Mouse (Mus musculus) stomach, embryonic 14.5 days (tissue): ENCODE measurements at regions not wholly inside any gene's neighbourhood (a gene's known extent, or its start where the extent isn't known, plus 50 kb on each side); places are given as distances from the start of the nearest gene placed in this dataset.

Source experiments
- ATAC-seq: fragments of 200-750 bp; cut with Nextera tagmentation; 2 replicates; pipeline ENCODE4 v1.8.0; 2017; ENCODE audit warnings: low read depth, moderate TSS enrichment; ENCODE audit not compliant: insufficient number of reproducible peaks, insufficient read depth, low FRiP score
- H3K27ac ChIP-seq: fragments of 300-500 bp; sonication (generic); 2 replicates; pipeline ENCODE4 v1.5.1; 2014; ENCODE audit warnings: mild to moderate bottlenecking, low read length, moderate library complexity, mixed read lengths
- H3K27me3 ChIP-seq: fragments of 300-500 bp; sonication (generic); 2 replicates; pipeline ENCODE4 v1.6.1; 2014; ENCODE audit warnings: low read length, control low read depth, mixed read lengths; ENCODE audit not compliant: control insufficient read depth, insufficient read depth
- H3K36me3 ChIP-seq: fragments of 300-500 bp; sonication (generic); 2 replicates; pipeline ENCODE4 v1.6.1; 2014; ENCODE audit warnings: mild to moderate bottlenecking, control low read depth, low read length, moderate library complexity, mixed read lengths; ENCODE audit not compliant: control insufficient read depth, insufficient read depth
- H3K4me1 ChIP-seq: fragments of 300-500 bp; sonication (generic); 2 replicates; pipeline ENCODE4 v1.6.1; 2014; ENCODE audit warnings: low read length, control low read depth, mixed read lengths; ENCODE audit not compliant: control insufficient read depth, insufficient read depth
- H3K4me2 ChIP-seq: fragments of 300-500 bp; sonication (generic); replicated peaks from 2 replicates; pipeline ENCODE4 v1.6.1; 2014; ENCODE audit warnings: low read depth, low read length, control low read depth
- H3K4me3 ChIP-seq: fragments of 300-500 bp; sonication (generic); 2 replicates; pipeline ENCODE4 v1.5.1; 2014; ENCODE audit warnings: low read depth, low read length, control low read depth
- H3K9ac ChIP-seq: fragments of 300-500 bp; sonication (generic); replicated peaks from 2 replicates; pipeline ENCODE4 v1.6.1; 2014; ENCODE audit warnings: low read depth, mild to moderate bottlenecking, control low read depth, low read length, moderate library complexity, mixed read lengths
- H3K9me3 ChIP-seq: fragments of 300-500 bp; sonication (generic); 2 replicates; pipeline ENCODE4 v1.6.1; 2016; ENCODE audit warnings: low read depth, low read length, control low read depth; ENCODE audit not compliant: control insufficient read depth
- WGBS: fragments of 180-500 bp; shearing (Covaris S2); extraction: QIAGEN DNeasy Blood & Tissue Kit; methylation state at CpG from one replicate; pipeline ENCODE4 v1.1.7; 2014; 5-methylcytosine and 5-hydroxymethylcytosine counted together

DNA sequence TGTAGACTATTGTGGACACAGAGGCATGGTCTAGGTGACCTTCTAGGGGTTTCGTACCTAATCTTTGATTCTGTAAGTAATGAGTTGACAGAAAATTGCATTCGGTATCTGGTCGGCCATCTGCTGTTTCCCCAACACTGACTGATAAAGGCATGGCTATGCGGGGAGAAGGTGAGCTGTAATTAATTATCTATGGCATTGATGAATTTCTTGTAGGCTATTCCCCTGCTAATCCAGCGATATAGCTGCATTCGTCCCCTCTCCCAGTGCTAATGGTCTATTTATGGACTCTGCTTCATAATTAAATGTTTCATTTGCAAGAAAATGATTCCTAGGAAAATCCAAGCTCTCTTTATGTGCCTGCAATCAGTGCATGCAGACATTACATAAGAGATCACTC, 136.5 kb downstream of the C1d start:
- no peak overlapping the region for H3K9ac ChIP-seq
- H3K4me3 ChIP-seq: no peak overlapping the region
- ATAC-seq: no peak
- no peak overlapping the region for H3K27ac ChIP-seq
- no peak overlapping the region for H3K4me2 ChIP-seq
- WGBS: 37% methylated on average over 6 of the region's 6 CpGs
- no peaks in the 10 kb centered on the region for H3K9me3 ChIP-seq
- no peaks in the 10 kb centered on the region for H3K4me1 ChIP-seq
- no peaks in the 10 kb centered on the region for H3K36me3 ChIP-seq
- no peaks in the 10 kb centered on the region for H3K27me3 ChIP-seq

DNA sequence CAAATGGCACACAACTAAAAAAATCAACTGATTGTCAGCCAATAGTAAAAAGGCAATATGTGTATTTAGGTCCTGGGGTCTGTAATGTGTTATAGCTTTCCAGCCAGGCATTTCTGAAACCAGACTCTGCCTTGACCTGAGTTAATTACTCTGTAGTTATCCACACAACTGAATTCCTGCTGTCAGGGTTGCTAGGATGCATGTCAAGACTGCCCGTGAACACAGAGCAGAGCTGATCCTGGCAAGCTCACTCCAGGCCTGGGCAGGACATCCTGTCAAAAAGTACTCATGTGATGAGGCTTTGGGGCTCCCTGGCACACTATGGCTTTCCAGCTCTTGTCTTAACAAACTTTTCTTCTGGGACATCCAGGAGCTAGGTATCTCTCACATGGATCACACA, 157.2 kb downstream of the C1d start:
- Histone ChIP-seq H3K4me3 (no peak overlapping the region), H3K9me3 (no peaks in the 10 kb centered on the region), H3K9ac (no peak overlapping the region), H3K4me1 (no peaks in the 10 kb centered on the region), H3K36me3 (no peaks in the 10 kb centered on the region), H3K4me2 (no peak overlapping the region), H3K27me3 (no peaks in the 10 kb centered on the region), H3K27ac (no peak overlapping the region)
- no peak for ATAC-seq
- WGBS: 9% methylated on average over 1 of the region's 1 CpGs

DNA sequence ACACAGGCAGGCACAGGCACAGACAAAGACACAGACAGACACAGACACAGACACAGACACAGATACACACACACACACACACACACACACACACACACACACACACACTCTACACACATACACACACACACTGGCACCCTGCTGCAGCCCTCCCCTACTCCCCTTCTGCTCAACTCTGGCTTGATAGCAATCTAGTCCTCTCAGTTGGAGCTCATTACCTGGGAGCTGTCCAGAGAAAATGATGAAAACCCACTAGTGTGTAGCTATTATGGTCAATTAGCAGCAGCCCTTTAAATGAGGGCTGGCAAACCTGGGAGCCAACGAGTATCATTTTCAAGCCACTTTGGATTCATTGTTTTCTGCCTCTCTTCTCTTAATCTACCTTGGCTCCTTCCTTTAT, 157.8 kb downstream of the C1d start:
- 55% methylated on average over 1 of the region's 1 CpGs for WGBS
- Histone ChIP-seq H3K27ac (no peak overlapping the region), H3K4me1 (no peaks in the 10 kb centered on the region), H3K9me3 (no peaks in the 10 kb centered on the region), H3K4me3 (no peak overlapping the region), H3K4me2 (no peak overlapping the region), H3K36me3 (no peaks in the 10 kb centered on the region), H3K27me3 (no peaks in the 10 kb centered on the region), H3K9ac (no peak overlapping the region)
- no peak for ATAC-seq

DNA sequence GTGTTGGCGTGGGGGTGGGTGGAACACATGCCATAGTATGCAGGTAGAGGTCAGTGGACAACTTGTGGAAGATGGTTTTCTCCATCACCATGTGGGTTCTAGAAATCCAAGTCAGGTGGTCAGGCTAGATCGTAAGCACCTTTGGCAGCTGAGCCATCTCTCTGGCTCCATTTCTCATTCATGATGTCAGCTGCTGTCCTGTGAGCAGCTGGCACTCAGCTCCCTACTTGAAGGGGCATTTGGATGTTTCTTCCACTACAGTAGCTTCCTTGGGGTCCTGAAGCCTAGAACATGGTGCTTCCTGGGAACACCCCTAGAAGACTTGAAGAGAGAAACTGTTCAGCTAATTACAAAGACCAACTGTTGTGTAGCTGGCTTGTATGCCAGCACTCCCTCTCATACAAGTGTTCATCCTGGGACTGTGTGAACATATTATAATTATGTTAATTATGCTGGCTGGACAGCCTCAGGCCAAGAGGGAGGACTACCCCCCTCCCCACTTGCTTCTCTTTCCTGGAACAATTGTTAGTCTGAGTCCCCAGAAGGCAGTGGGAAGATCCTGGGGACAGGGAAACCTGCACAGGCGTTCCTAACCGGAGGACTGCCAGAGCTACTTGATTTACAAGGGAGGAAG, 160.4 kb downstream of the C1d start:
- Histone ChIP-seq H3K4me2 (no peak overlapping the region), H3K9me3 (peaks cover 7% of the 10 kb centered on the region; the same call in 1 of the 2 replicates), H3K9ac (no peak overlapping the region), H3K4me3 (no peak overlapping the region), H3K4me1 (no peaks in the 10 kb centered on the region), H3K27me3 (no peaks in the 10 kb centered on the region), H3K27ac (no peak overlapping the region), H3K36me3 (no peaks in the 10 kb centered on the region)
- 71% methylated on average over 4 of the region's 4 CpGs for WGBS
- no peak for ATAC-seq

DNA sequence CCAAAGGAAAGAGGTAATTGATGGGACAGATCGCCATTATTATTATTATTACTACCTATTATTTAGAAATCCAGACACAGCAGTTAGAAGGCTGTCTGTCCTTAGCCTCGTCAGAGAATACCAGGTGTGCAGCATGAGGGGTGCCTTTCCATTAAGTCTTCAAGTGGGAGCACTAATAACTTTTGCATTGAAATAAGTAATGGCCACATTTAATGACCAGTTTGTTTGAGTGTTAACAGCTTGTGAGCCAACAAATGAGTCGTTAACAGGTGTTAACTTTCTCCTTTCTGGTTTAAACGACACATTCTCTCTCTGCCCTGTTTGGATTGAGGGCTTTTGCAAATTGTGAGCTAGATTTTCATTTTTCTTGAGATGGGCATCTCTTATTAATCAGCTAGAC, 184.8 kb downstream of the C1d start:
- WGBS: 43% methylated on average over 4 of the region's 4 CpGs
- H3K9me3 ChIP-seq: no peaks in the 10 kb centered on the region

DNA sequence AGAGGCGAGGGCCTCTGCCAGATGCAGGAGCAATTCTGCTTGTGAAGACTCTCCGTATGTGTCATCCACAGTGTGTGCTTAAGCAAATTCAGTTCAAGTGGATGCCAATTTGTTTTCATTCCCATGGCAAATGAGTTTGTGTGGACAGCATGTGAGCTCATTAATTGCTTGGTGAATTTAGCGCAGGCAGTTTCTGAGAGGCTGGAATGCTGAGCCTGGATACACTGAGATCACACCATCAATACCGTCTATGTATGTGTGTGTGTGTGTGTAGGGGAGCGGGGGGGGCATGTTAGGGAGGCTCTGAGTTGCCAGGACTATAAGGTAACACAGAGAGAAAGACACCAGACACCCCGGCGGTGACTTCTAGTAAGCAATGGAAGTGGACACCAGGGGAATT, 191.9 kb downstream of the C1d start:
- Histone ChIP-seq H3K27me3 (no peaks in the 10 kb centered on the region), H3K4me3 (no peak overlapping the region), H3K36me3 (no peaks in the 10 kb centered on the region), H3K9me3 (no peaks in the 10 kb centered on the region), H3K9ac (no peak overlapping the region), H3K27ac (no peak overlapping the region), H3K4me1 (no peaks in the 10 kb centered on the region), H3K4me2 (no peak overlapping the region)
- no peak for ATAC-seq
- WGBS: 84% methylated on average over 7 of the region's 7 CpGs

More for the DNA sequence above, 184.8 kb downstream of the C1d start:
- no peak overlapping the region for H3K9ac ChIP-seq
- ATAC-seq: no peak
- no peaks in the 10 kb centered on the region for H3K27me3 ChIP-seq
- no peak overlapping the region for H3K27ac ChIP-seq
- no peaks in the 10 kb centered on the region for H3K4me1 ChIP-seq
- no peaks in the 10 kb centered on the region for H3K36me3 ChIP-seq
- no peak overlapping the region for H3K4me3 ChIP-seq
- no peak overlapping the region for H3K4me2 ChIP-seq

DNA sequence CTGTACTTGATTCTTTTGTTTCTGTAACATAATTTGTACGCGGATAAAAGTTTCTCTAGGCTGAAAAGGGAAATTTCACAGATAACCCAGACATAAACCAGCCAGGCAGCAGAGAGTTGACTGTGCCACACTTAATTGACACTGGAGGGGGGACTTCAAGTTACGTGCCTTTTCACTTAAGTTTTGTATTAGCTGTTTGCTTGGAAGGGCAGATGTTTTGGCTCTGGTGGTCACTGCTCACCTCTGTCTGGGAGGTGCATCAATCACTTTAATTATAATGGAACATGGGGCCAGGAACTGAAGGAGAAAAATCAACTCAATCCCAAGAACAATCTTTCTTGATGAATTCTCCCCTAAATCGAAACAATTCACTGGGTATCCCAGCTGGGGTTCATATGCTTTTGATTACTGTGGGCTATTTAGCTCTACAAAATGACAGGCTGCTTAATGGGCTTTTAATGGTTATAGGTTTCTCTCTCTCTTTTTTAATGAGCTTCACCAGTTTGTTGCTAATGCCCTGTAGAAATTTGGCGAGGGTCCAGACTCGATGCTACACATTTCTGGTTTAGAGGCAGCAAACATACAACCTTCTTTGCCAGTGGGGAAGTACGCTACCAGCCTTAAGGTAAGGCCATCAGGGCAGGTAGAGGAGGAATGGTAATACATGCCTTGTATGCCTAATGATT, 193.1 kb downstream of the C1d start:
- no peak overlapping the region for H3K9ac ChIP-seq
- no peak overlapping the region for H3K4me3 ChIP-seq
- no peaks in the 10 kb centered on the region for H3K36me3 ChIP-seq
- 47% methylated on average over 7 of the region's 7 CpGs for WGBS
- no peaks in the 10 kb centered on the region for H3K4me1 ChIP-seq
- H3K27ac ChIP-seq: no peak overlapping the region
- H3K9me3 ChIP-seq: no peaks in the 10 kb centered on the region
- H3K27me3 ChIP-seq: no peaks in the 10 kb centered on the region
- ATAC-seq: no peak
- no peak overlapping the region for H3K4me2 ChIP-seq

DNA sequence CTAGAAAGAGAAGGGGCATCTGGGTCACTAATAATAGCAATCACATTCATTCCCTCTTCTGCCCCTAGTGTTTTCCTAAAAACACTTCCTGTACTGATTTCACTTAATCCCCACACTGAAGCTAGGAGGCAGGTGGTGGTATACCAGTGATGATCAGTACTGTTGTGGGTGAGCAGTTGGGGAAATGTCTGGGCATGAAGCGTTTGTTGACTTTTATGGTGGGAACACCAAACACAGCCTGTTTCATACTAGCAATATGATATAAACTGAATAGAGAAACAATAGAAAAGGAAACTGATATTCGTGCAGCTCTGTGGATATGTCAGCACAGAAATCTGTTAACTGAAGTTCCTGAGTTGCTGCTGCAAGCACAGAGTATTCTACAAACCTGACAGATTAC, 194.1 kb downstream of the C1d start:
- H3K4me3 ChIP-seq: no peak overlapping the region
- H3K4me1 ChIP-seq: no peaks in the 10 kb centered on the region
- no peaks in the 10 kb centered on the region for H3K27me3 ChIP-seq
- no peak overlapping the region for H3K27ac ChIP-seq
- ATAC-seq: no peak
- H3K9me3 ChIP-seq: no peaks in the 10 kb centered on the region
- no peaks in the 10 kb centered on the region for H3K36me3 ChIP-seq
- WGBS: 75% methylated on average over 2 of the region's 2 CpGs
- H3K4me2 ChIP-seq: no peak overlapping the region
- no peak overlapping the region for H3K9ac ChIP-seq

DNA sequence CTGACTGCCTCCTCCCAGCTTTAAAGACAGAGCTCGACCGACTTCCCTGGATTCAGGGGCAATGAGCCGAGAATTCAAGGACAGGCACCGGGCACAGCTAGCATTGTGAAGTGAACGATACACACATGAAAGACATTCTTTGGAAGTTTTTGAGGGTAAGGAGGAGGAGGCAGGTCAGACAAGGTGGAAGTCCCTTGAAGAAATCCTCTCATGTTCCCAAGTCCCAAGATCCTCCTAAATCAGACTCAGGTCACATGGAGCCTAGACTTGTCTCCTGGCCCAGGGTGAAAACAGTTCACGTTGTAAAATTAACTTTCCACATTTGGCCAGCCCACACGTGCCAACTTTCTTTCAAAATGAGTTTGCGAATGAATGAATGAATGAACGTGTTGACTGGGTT, 196.2 kb downstream of the C1d start:
- Histone ChIP-seq H3K9ac (no peak overlapping the region), H3K4me3 (no peak overlapping the region), H3K27ac (no peak overlapping the region), H3K4me1 (no peaks in the 10 kb centered on the region), H3K9me3 (no peaks in the 10 kb centered on the region), H3K27me3 (no peaks in the 10 kb centered on the region), H3K36me3 (no peaks in the 10 kb centered on the region), H3K4me2 (no peak overlapping the region)
- 77% methylated on average over 9 of the region's 9 CpGs for WGBS
- no peak for ATAC-seq
